Mouse (Mus musculus) heart, adult 2 months (tissue): ENCODE results near the gene Flot1.

Experiments used
- CTCF ChIP-seq: fragments of 200-600 bp; IDR thresholded peaks from 2 replicates; pipeline ENCODE4 v1.8.1; 2022; ENCODE audit warnings: antibody characterized with exemption, mild to moderate bottlenecking, moderate library complexity
- EP300 ChIP-seq: fragments of 200-500 bp; IDR thresholded peaks from 2 replicates; pipeline ENCODE4 v1.6.1; 2011; ENCODE audit warnings: low read depth, low read length, control low read depth; ENCODE audit not compliant: insufficient read depth
- POLR2A ChIP-seq: fragments of 200-500 bp; IDR thresholded peaks from 2 replicates; pipeline ENCODE4 v1.6.1; 2011; ENCODE audit warnings: mild to moderate bottlenecking, low read depth, low read length, control low read depth; ENCODE audit not compliant: insufficient read depth

GRCm38 (mm10) chr17:35800905-35801304 lies 22.1 kb upstream of the Flot1 start:
- TF ChIP-seq CTCF (no peak), EP300 (no peak), POLR2A (no peak)
